Mouse (Mus musculus) layer of hippocampus, adult 2 months (tissue): ENCODE results near the gene Hmgcr. TPM values are rescaled to one million over a fixed set of nuclear protein-coding genes. Genes with fewer than 3 reads are reported as not detected.

ENCODE experiments used
- DNase-seq, 2 experiments: peaks; one replicate each; pipeline ENCODE4 v3.0.0; 2022; ENCODE audit warnings: low spot score in 2 of 2
- H3K27ac ChIP-seq: fragments of 200-600 bp; 2 replicates; pipeline ENCODE4 v1.8.1; 2022
- H3K4me3 ChIP-seq: fragments of 200-600 bp; 2 replicates; pipeline ENCODE4 v1.8.1; 2022; ENCODE audit warnings: mild to moderate bottlenecking
- CTCF ChIP-seq: fragments of 200-600 bp; conservative IDR thresholded peaks from 2 replicates; pipeline ENCODE4 v1.8.1; 2022; ENCODE audit warnings: antibody characterized with exemption, mild to moderate bottlenecking, moderate library complexity
- long read RNA-seq, 2 experiments: library from polyadenylated mRNA; stranded (forward); transcript quantifications; one replicate each; pipeline ENCODE4 v2.0.0; 2021; ENCODE audit warnings: borderline mapping rate in 2 of 2
- total RNA-seq, 2 experiments: library from RNA; stranded (reverse); gene quantifications; 2 replicates each; pipeline ENCODE4 v1.2.3; 2021

The Hmgcr gene
- total RNA-seq = 100 to 1,000 TPM; 101 to 103 TPM
- long read RNA-seq, experiment 1, full-length matches to known transcripts = 49 of 80 reads
- long read RNA-seq, experiment 1, partial matches to known transcripts = 10 of 80 reads
- long read RNA-seq, experiment 1, other reads (novel, unspliced or antisense) = 21 of 80 reads
- long read RNA-seq, experiment 2, full-length matches to known transcripts = 71 of 112 reads
- long read RNA-seq, experiment 2, partial matches to known transcripts = 10 of 112 reads
- long read RNA-seq, experiment 2, other reads (novel, unspliced or antisense) = 31 of 112 reads

DNA sequence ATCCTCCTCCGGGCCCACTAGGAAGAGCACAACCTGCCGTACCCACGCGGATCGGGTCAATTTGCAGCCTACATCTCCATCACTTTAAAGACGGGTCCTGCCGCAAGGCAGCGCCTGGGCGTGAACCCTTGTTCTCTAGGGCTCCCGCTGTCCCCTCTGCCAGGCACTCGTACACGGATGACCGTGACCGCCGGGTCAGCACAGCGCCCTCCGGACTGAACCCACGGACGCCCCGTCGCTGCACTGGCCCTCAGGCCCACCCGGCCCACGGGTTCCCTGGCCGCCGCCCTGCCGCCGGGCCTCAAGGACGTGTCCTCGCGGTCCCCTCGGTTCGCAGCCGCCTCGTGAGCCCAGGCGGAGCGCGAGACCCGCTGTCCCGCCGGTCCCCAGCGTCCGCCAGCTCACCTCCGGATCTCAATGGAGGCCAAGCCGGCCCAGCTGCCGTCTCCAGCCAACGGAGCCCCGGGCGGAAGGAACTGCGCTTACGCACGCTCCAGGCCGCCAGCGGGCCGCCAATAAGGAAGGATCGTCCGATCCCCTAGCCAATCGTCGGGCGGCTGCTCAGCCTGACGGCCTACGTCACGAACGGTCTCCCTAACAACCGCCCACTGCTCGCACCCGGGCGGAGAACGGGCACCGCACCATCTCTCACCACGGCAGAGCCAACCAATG is at the start of gene Hmgcr:
TSS of gene Hmgcr (minus strand) at position 531 of the 672 bp plus-strand sequence.
- no peak for TF ChIP-seq CTCF
- H3K27ac ChIP-seq = peak within 1 kb of the TSS; percentile 97
- peak within 1 kb of the TSS; percentile 98 for H3K4me3 ChIP-seq
- DNase-seq = peak; percentile 99

DNA sequence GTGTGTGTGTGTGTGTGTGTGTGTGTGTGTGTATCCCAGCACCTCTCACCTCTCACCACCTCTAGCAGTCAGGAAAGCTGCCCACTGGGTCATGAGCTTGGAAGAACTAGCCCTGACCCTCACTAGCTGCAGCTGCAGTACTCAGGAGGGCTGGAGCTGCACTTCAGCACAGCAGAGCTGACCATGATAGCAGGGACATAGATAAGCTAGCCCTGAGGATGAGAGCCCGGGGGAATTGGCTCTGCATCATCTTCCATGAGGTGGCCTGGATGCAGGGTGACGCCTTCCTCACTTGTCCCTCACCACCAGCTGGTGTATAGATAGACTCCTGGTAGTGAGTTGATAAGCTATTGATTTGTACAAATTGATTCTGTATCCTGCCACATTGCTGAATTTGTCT is 49.3 kb upstream of the Hmgcr start:
- DNase-seq = no peak
- no peak overlapping the region for H3K27ac ChIP-seq
- no peak overlapping the region for H3K4me3 ChIP-seq
- no peak for TF ChIP-seq CTCF

GRCm38 (mm10) chr13:96717821-96718220 is 47.1 kb upstream of the Hmgcr start:
- DNase-seq = no peak
- no peak for TF ChIP-seq CTCF
- Histone ChIP-seq H3K4me3 (no peak overlapping the region), H3K27ac (no peak overlapping the region)

DNA sequence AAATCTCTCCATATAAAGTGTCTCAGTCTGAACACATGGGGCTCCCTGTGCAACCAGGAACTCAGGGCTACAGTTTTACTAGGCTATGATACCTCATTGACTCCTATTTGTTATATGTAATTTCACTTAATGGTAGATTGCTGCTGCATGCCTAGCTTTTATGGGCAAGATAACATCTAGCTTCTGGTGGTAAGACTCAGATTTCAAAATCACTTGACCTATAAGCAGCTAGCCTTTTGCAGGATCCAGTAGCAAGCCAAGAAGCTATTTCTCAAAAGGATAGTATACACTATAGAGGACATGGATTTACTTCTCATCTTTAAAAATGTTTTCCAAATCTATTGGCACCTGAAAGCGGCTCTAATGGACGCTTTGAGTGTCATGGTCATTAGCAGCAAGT is 45.6 kb upstream of the Hmgcr start:
- H3K4me3 ChIP-seq = no peak overlapping the region
- H3K27ac ChIP-seq = no peak overlapping the region
- no peak for TF ChIP-seq CTCF
- no peak for DNase-seq

DNA sequence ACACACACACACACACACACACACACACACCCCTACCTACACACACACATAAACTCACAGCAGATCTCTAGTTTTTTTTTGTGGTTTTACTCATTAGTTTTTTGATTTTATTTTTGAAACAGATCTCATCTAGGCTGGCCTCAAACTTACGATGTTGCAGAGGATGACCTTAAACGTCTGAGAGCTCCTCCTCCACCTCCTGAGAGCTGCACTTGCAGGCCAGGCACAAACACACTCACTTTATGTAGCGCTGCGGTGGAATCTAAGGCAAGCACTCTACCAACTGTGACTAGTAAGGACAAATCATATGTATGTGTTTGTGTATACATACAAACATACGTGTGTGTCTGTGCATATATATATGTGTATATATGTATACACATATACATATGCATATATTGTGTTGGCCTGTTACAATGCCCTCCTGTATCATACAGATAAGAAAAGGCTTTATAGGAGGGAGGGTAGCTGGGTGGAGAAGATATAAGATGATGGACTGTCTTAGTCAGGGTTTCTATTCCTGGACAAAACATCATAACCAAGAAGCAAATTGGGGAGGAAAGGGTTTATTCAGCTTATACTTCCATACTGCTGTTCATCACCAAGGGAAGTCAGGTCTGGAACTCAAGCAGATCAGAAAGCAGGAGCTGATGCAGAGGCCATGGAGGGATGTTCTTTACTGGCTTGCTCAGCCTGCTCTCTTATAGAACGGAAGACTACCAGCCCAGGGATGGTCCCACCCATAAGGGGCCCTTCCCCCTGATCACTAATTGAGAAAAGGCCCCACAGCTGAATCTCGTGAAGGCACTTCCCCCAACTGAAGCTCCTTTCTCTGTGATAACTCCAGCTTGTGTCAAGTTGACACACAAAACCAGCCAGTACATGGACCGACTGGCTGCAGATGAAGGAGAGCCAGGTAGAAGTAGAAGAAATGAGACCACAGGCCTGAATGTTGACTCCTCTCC is 38.8 kb upstream of the Hmgcr start:
- Histone ChIP-seq H3K27ac (peak overlapping the region; percentile 74), H3K4me3 (no peak overlapping the region)
- TF ChIP-seq CTCF = no peak
- DNase-seq = no peak

GRCm38 (mm10) chr13:96702567-96703278 is 32.0 kb upstream of the Hmgcr start:
- TF ChIP-seq CTCF = no peak
- Histone ChIP-seq H3K4me3 (no peak overlapping the region), H3K27ac (no peak overlapping the region)
- no peak for DNase-seq

DNA sequence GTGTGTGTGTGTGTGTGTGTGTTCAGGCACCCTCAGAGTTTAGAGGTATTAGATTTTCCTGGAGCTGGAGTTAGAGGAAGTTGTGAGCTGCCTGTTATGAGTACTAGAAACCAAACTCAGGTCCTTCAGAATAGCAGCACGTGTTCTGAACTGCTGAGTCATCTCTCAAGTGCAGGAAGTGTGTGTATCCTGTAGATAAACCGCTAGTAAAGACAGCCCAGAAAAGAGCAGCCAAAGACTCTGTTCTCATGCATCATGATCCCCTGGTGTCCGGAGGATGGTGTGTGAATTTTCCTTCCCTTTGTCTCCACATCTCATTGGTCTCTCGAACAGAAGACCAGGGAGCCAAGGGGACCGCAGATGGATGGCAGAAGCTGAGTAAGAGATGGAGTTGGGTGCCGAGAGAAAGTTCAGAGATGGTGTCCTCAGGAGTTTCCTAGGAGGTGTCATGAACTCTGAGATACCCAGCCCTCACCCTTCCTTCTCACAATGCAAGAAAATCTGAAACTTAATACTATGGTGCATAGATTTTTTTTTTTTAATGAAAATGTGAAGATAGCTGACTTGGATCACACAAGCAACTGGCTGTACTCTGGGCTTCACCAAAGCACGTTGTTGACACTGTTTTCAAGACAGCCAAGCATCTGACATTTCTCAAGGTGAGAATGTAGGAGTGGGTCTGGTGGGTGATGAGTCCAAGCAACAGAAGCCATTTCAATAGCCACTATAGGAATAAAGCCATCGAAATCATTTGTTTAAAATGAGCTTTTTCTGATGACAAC is 27.3 kb upstream of the Hmgcr start:
- no peak for DNase-seq
- no peak overlapping the region for H3K4me3 ChIP-seq
- no peak for TF ChIP-seq CTCF
- H3K27ac ChIP-seq = no peak overlapping the region

DNA sequence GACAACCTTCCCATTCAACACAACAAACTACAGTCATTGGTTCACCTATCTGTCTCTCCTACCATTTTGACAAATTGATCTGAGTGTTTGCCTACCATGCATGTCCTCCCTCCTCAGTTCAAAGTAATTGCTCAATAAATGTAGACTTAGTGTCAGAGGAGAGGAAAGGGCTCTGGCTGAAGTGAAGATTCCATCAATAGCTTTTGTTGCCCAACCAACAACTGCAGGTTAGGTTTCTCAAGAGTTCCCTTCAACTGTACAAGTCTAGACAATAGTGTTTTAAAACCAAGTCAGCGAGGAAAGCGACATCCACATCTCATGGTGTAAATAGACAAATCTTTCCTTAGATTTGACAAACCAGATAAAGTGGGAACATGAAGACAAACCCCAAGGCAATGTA is 24.7 kb upstream of the Hmgcr start:
- no peak for TF ChIP-seq CTCF
- DNase-seq = no peak
- Histone ChIP-seq H3K27ac (no peak overlapping the region), H3K4me3 (no peak overlapping the region)

- no peak for DNase-seq
- Histone ChIP-seq H3K4me3 (no peak overlapping the region), H3K27ac (no peak overlapping the region)
- no peak for TF ChIP-seq CTCF
Measured at GRCm38 (mm10) chr13:96689901-96690300, 19.2 kb upstream of the Hmgcr start.

DNA sequence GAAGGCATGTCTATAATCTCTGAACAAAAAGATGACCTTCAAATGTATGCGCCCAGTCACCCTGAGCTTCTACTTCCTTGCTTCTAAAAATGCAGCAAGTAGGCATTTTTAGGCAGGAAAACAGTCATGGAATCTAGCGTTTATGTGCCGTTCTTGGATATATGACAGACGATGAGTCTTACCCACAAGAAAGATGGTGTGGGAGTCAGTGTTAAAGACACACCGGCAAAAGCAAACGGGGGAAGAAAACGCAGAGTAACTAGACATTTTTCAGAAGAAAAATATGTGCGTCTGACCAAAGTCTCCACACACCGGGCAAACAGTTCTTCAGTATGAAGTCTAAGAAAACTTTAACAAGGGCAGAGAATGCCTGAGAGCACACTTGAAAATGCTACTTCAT is 16.5 kb upstream of the Hmgcr start:
- H3K27ac ChIP-seq = no peak overlapping the region
- DNase-seq = no peak
- H3K4me3 ChIP-seq = no peak overlapping the region
- no peak for TF ChIP-seq CTCF

DNA sequence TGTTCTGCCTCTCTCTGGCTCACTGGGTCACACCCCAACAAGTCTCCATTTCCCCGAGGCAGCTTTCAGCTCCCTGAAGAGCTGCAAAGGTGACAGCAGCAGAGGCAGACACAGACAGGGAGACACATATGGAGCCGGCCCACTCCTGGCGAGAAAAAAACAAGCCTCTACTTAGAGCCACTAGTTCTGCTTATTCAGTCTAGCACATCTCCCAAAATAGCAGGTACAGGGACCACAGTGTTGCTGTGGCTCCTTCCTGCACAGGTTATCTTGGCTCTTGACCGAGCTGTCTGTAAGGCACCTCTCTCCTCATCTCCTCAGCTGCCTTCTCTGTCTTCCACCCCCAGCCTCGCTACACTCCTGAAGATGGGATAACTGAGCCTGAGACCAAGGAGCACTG is 14.0 kb upstream of the Hmgcr start:
- no peak for TF ChIP-seq CTCF
- no peak for DNase-seq
- no peak overlapping the region for H3K4me3 ChIP-seq
- H3K27ac ChIP-seq = no peak overlapping the region

- Histone ChIP-seq H3K27ac (no peak overlapping the region), H3K4me3 (no peak overlapping the region)
- TF ChIP-seq CTCF = no peak
- no peak for DNase-seq
Measured at GRCm38 (mm10) chr13:96681088-96681620, 10.4 kb upstream of the Hmgcr start.
